Mouse (Mus musculus): ENCODE measurements around the gene Ifnlr1. TPM values are rescaled to one million over a fixed set of nuclear protein-coding genes. Genes with fewer than 3 reads are reported as not detected.
A peak's percentile ranks its signal among the peaks of the same experiment; 100 is the strongest.

The Ifnlr1 gene
- total and polyA plus RNA-seq, 3 experiments: 0.04 TPM; not detected in 2

- peaks cover 9% of the 10 kb centered on the region for H3K27me3 ChIP-seq (replicated peaks)
- peak overlapping the region; percentile 19; the same call in 1 of the 2 replicates for H3K4me2 ChIP-seq (ENCODE audit: insufficient read depth, low read depth, poor library complexity, severe bottlenecking)
- in situ Hi-C loops (cut with MboI; ENCODE audit: low pct_ligation_motif_present, low pct_unique_long_range_greater_than_20kb, low sequenced_read_pairs) (no loop called here), dilution Hi-C loops (cut with MboI; ENCODE audit: extremely low pct_ligation_motif_present, extremely low pct_unique_long_range_greater_than_20kb, low sequenced_read_pairs) (no loop called here)
- no peak overlapping the region for H3K27ac ChIP-seq (ENCODE audit: insufficient read depth, low read depth)
- H3K9ac ChIP-seq (ENCODE audit: insufficient read depth, low read depth): no peak overlapping the region
- peaks cover 8 to 25% of the 10 kb centered on the region in 2 experiments for H3K4me1 ChIP-seq (ENCODE audit: control insufficient read depth in 1 of 2, insufficient read depth in 2 of 2)
- no peaks in the 10 kb centered on the region for H3K36me3 ChIP-seq (replicated peaks in 1 of 2; ENCODE audit: control insufficient read depth in 1 of 2, insufficient read depth in 1 of 2, low read length in 1 of 2)
- no peaks in the 10 kb centered on the region for H3K79me2 ChIP-seq (replicated peaks; ENCODE audit: control insufficient read depth, extremely low read depth, insufficient read depth, poor library complexity, severe bottlenecking)
- no peak overlapping the region for H3K4me3 ChIP-seq (replicated peaks in 1 of 3; ENCODE audit: low read depth in 2 of 3, low read length in 2 of 3, poor library complexity in 1 of 3)
- H3K9me3 ChIP-seq (replicated peaks; ENCODE audit: low read length): peaks cover 19% of the 10 kb centered on the region
- TF ChIP-seq CHD2 (IDR thresholded peaks at IDR 0.05; ENCODE audit: low read length): peak; percentile 47; the same call in 1 of the 2 replicates
- TF ChIP-seq ELF1 (IDR thresholded peaks at IDR 0.05; ENCODE audit: low read depth, low read length): no peak
- 0 out of 2 replicates have a peak, but pooled peaks have one; percentile 25 for TF ChIP-seq SIN3A (IDR thresholded peaks at IDR 0.05; ENCODE audit: low read length)
- TF ChIP-seq ETS1 (conservative IDR thresholded peaks at IDR 0.05; ENCODE audit: low read depth, low read length): peak; percentile 70
- 0 out of 2 replicates have a peak, but pooled peaks have one; percentile 27 for TF ChIP-seq MAX (IDR thresholded peaks at IDR 0.05; ENCODE audit: low read length)
- peak; percentile 27; the same call in 1 of the 2 replicates for TF ChIP-seq TCF12 (IDR thresholded peaks at IDR 0.05; ENCODE audit: low read depth, low read length)
- TF ChIP-seq MEF2A (IDR thresholded peaks at IDR 0.05; ENCODE audit: borderline replicate concordance, low read depth, low read length): 0 out of 2 replicates have a peak, but pooled peaks have one; percentile 30
- TF ChIP-seq TBP (conservative IDR thresholded peaks at IDR 0.05; ENCODE audit: low read depth, low read length): no peak
- TF ChIP-seq IRF4 (IDR thresholded peaks at IDR 0.05; ENCODE audit: low read depth, low read length): peak; percentile 33; the same call in 1 of the 2 replicates
- peak; percentile 48 for TF ChIP-seq EP300 (IDR thresholded peaks at IDR 0.05; ENCODE audit: low read length)
- TF ChIP-seq JUND (conservative IDR thresholded peaks at IDR 0.05; ENCODE audit: low read depth, low read length): 0 out of 2 replicates have a peak, but pooled peaks have one; percentile 20
- 0 out of 2 replicates have a peak, but pooled peaks have one; percentile 31 for TF ChIP-seq MAZ (IDR thresholded peaks at IDR 0.05; ENCODE audit: low read depth, low read length)
- no peak for TF ChIP-seq USF2 (conservative IDR thresholded peaks at IDR 0.05; ENCODE audit: low read depth, low read length)
- TF ChIP-seq ZNF384 (IDR thresholded peaks at IDR 0.05; ENCODE audit: low read depth, low read length): peak; percentile 76
- peak; percentile 61; the same call in 1 of the 2 replicates for TF ChIP-seq RCOR1 (conservative IDR thresholded peaks at IDR 0.05; ENCODE audit: low read depth, low read length)
- DNase-seq (ENCODE audit: extremely low read depth): peak; percentile 87
Observed at GRCm38 (mm10) chr4:135738237-135738636, 52.1 kb downstream of the Ifnlr1 start.

GRCm38 (mm10) chr4:135739148-135739547, 53.1 kb downstream of the Ifnlr1 start:
- no peaks in the 10 kb centered on the region for H3K79me2 ChIP-seq (replicated peaks; ENCODE audit: control insufficient read depth, extremely low read depth, insufficient read depth, poor library complexity, severe bottlenecking)
- no peaks in the 10 kb centered on the region for H3K36me3 ChIP-seq (replicated peaks in 1 of 2; ENCODE audit: control insufficient read depth in 1 of 2, insufficient read depth in 1 of 2, low read length in 1 of 2)
- in situ Hi-C loops (cut with MboI; ENCODE audit: low pct_ligation_motif_present, low pct_unique_long_range_greater_than_20kb, low sequenced_read_pairs): no loop called here
- H3K4me2 ChIP-seq (ENCODE audit: insufficient read depth, low read depth, poor library complexity, severe bottlenecking): no peak overlapping the region
- dilution Hi-C loops (cut with MboI; ENCODE audit: extremely low pct_ligation_motif_present, extremely low pct_unique_long_range_greater_than_20kb, low sequenced_read_pairs): no loop called here
- no peak overlapping the region for H3K9ac ChIP-seq (ENCODE audit: insufficient read depth, low read depth)
- H3K4me3 ChIP-seq (replicated peaks in 1 of 3; ENCODE audit: low read depth in 2 of 3, low read length in 2 of 3, poor library complexity in 1 of 3): no peak overlapping the region
- no peak for DNase-seq (ENCODE audit: extremely low read depth)
- H3K9me3 ChIP-seq (replicated peaks; ENCODE audit: low read length): peaks cover 16% of the 10 kb centered on the region
- peaks cover 8 to 25% of the 10 kb centered on the region in 2 experiments for H3K4me1 ChIP-seq (ENCODE audit: control insufficient read depth in 1 of 2, insufficient read depth in 2 of 2)
- TF ChIP-seq EP300 (IDR thresholded peaks at IDR 0.05; ENCODE audit: low read length) (no peak), MAX (IDR thresholded peaks at IDR 0.05; ENCODE audit: low read length) (no peak), IRF4 (IDR thresholded peaks at IDR 0.05; ENCODE audit: low read depth, low read length) (no peak), PAX5 (IDR thresholded peaks at IDR 0.05; ENCODE audit: low read length) (no peak), SIN3A (IDR thresholded peaks at IDR 0.05; ENCODE audit: low read length) (no peak), HCFC1 (IDR thresholded peaks at IDR 0.05; ENCODE audit: low read depth, low read length) (no peak), MAFK (IDR thresholded peaks at IDR 0.05; ENCODE audit: insufficient replicate concordance, low read length) (no peak), USF2 (conservative IDR thresholded peaks at IDR 0.05; ENCODE audit: low read depth, low read length) (no peak), CHD2 (IDR thresholded peaks at IDR 0.05; ENCODE audit: low read length) (no peak), POLR2A (IDR thresholded peaks at IDR 0.05; ENCODE audit: low read depth, low read length) (no peak), RCOR1 (conservative IDR thresholded peaks at IDR 0.05; ENCODE audit: low read depth, low read length) (no peak), MAZ (IDR thresholded peaks at IDR 0.05; ENCODE audit: low read depth, low read length) (no peak), ZC3H11A (IDR thresholded peaks at IDR 0.05; ENCODE audit: low read depth, low read length) (no peak), ZNF384 (IDR thresholded peaks at IDR 0.05; ENCODE audit: low read depth, low read length) (no peak), RAD21 (IDR thresholded peaks at IDR 0.05; ENCODE audit: low read depth, low read length) (no peak), MYC (IDR thresholded peaks at IDR 0.05; ENCODE audit: low read depth, low read length) (no peak), KAT2A (IDR thresholded peaks at IDR 0.05; ENCODE audit: insufficient replicate concordance, low read length) (no peak)
- peaks cover 13% of the 10 kb centered on the region for H3K27me3 ChIP-seq (replicated peaks)
- no peak overlapping the region for H3K27ac ChIP-seq (ENCODE audit: insufficient read depth, low read depth)

Measured in CH12.LX (cell line).